Mouse (Mus musculus) adrenal gland, adult 8-10 months (tissue): Measurements from ENCODE around the gene Dtymk. TPM values are rescaled to one million over a fixed set of nuclear protein-coding genes. Genes with fewer than 3 reads are reported as not detected.
"Not testable (repeated sequence)": the region's sequence is repeated elsewhere in the genome, so short reads cannot be mapped to it uniquely, and the experiment has no call there.

Experiments used
- DNase-seq: peaks from one replicate; pipeline ENCODE4 v3.0.0; 2022
- total RNA-seq, 4 experiments: library from RNA; stranded (reverse); gene quantifications; 2 replicates each; pipeline ENCODE4 v1.2.4; 2022

The Dtymk gene
- total RNA-seq = 10 to 100 TPM; 60.0 to 89.7 (median 75.5) TPM

DNA sequence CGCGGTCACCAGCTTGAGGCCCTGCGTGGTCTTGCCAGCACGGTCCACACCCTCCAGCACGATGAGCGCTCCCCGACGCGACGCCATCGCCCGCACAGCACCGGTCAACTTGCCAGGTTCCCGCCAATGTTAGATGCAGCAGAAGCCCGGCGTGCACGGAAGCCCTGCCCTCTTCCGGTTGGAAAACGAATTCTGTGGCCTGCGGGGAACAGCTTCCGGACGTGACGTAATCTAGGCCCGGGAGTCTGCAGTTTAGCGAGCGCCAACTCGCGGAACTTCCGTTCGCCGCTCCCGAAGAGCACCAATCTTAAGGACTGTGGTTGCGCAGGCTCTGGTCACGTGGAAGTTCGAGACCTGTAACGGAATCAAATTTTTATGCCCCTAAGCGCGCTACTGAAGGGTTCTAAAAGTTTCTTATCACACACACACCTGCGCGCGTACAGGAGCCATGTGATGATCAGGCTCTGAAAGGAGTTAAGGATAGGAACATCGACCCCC lies at the start of gene Dtymk:
TSS of gene Dtymk (minus strand) at position 194 of the 498 bp plus-strand sequence.
- peak; percentile 93 for DNase-seq

DNA sequence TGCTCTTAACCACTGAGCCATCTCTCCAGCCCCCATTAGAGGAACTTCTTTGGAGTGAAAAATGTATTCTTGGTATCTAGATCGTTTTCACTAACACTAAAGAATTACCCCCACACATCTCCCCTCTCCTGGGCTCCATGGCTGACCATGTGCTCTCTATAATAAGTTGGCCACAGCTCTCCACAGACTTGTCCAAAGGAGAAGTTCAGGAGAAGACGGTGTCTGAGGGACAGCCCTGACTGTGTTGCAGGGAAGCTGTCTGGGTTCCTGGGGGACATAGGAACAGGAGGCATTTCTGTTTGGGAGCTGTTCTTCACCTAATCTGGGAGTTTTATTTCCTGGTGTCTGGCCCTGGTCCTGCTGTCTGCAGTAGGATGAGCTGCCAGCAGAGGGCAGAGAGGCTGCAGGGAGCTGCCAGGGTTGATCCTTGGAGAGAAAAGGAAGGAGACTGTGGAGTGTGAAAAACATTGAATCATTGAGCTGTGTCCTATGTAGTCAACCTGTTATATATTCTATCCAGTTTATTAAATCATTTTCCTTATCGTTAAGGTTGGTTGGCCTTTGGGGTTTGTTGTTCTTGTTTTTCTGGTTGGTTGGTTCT lies 44.1 kb upstream of the Dtymk start:
- DNase-seq = not testable (repeated sequence)

GRCm38 (mm10) chr1:93838569-93838968 lies 36.8 kb upstream of the Dtymk start:
- not testable (repeated sequence) for DNase-seq

DNA sequence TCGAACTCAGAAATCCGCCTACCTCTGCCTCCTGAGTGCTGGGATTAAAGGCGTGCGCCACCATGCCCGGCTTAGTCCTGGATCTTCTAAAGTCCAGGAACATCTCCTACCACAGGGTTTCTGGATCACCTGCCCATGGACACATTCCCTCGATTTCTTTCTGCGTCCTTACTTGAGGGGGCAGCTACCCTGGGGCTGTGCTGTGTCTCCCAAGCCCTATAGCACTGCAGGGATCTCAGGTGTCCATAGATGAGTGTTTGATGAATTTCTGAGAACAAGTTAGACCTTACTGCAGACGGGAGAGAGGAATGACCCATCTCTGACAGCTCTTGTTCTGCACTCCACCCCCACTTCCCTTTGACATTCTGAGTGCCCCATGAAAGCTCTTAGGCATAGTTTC lies 35.6 kb upstream of the Dtymk start:
- no peak for DNase-seq

DNA sequence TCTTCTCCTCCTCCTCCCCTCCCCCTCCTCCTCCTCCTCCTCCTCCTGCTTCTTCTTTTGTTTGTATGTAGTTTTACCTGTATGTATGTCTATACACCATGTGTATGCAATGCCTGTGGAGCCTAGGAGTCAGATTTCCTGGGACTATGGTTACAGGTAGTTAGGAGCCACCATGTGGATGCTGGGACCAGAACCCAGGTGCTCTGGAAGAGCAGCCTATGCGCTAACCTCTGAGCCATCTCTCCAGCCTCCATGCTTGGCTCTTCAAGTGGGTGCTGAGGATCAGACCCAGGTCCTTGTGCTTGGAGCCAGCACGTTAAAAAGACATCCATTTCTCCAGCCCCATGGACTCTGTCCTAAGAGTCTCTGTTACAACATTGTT lies 34.8 kb upstream of the Dtymk start:
- DNase-seq = no peak

DNA sequence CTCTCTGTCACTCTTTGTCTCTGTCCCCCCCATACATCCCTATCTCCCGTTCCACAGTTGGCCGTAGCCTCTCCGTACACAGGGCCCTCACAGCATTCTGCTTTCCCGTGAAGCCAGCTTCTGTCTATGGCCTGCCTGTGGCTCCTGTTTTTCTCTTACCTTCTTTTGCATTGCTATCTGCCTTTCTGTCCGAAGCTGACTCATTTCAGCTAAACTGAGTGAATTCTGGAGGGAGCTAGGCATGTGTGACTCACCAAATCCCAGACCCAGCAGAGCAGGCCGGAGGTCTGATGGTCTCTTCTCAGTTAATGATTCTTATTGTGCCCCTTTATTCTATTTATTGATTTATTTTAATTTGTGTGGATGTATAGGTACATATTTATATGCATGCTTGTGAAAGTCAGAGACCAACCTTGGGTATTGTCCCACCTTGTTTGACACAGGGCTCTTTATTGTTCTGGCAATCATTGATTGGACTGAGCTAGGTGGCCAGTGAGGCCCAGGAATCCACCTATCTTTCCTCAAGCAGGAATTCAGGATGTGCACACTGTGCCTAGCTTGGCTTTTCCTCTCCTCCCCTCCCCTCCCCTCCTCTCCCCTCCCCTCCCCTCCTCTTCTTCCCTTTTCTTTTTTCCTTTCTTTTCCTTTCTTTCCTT lies 34.3 kb upstream of the Dtymk start:
- DNase-seq = no peak

DNA sequence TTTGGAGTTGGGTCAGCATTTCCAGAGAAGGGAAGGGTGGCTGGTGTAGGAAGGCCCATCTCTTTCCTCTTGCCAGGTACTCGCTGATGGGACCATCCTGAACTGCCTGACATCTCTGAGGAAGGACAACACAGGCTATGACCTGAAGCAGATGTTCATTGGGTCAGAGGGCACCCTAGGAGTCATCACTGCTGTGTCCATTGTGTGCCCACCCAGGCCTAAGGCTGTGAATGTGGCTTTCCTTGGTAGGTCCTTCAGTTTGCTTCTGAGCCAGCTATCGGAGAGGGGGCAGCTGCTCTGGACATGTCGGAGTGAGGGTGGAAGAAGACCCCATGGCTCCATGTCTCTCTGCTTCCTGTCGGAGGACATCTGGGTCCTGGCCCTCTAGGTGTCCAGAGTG lies 33.5 kb upstream of the Dtymk start:
- no peak for DNase-seq

DNA sequence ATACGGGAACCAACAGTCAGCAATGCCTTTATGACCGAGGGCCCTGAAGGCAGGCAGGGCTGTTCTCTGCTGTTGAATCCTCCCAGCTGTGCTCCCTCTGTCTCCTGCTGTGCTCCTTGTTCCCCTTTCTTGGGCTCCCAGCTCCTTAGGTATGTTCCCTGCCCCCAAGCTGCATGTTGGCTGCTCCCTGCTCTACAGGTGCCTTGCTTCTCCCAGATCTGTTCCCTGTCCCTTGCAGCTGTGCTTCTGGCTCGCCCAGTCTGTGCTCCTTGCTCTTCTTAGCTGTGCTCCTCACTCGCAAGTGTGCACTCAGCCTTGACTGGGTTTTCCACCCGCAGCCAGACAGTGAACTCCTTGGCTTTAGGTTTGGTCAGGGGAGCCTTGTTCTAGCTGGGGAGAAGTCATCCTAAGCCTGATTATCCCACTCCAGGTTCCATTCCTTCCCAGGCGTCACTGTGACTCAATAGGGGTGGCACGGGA lies 33.0 kb upstream of the Dtymk start:
- no peak for DNase-seq

DNA sequence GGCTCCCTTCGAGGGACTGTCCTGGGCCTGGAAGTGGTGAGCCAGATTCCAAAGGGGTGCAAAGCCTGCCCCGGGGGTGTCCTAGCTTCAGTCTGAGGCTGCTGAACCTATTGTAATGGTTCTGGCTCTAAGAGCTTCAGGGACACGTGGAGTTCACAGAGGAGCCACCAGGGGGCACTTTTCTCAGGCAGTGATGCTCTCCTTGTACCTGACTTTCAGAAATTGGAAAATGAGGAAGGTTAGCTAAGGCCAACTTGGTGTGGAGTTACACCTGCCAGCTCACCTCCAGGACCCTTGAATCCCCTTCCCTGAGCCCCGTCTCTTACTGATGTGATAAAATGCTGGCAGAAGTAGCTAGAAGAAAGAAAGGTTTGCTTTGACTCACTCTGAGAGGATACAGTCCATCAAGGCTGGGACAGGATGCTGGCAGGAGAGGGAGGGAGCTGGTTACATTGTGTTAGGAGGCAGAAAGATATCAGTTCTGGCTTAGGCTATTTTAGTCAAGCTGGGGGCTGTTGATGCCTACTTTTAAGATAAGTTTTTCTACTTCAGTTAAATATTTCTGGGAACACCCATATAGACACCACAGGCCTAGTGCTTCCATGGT lies 31.1 kb upstream of the Dtymk start:
- not testable (repeated sequence) for DNase-seq

DNA sequence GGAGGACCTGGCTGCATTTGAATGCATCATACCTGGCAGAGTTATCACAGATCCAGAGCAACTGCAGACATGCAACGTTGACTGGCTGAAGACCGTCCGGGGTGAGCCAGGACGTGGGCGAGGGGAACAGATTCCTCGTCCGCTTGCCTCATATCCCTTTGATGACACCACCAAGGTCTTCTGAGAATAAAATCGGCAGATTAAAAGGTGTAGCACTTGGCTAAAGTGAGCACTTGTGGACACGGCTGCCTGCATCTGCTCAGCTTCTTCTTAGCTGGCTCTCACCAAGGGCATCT lies 24.8 kb upstream of the Dtymk start:
- no peak for DNase-seq

- DNase-seq = no peak
Measured at GRCm38 (mm10) chr1:93825771-93826539, 24.2 kb upstream of the Dtymk start.

GRCm38 (mm10) chr1:93825105-93825674 lies 23.5 kb upstream of the Dtymk start:
- DNase-seq = peak; percentile 91

DNA sequence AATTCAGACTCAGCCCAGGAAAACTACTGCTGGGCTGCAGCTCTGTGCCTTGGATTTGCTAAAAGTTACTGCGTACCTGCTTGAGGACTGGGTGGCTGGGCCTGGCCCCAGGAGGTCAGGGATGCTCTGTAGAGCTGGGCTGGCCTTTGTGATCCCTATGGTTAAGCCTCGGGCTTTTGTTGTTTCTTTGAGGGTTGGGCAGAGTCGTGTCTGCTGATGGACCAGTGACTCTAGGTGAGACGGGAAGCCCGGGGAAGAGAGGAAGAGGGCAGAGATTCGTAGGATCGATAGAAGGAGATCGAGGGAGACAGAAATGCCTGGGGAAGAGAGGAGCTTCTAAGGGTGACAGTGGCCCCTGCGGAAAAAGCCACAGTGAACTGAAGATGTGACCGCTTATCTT lies 22.9 kb upstream of the Dtymk start, which contains the start of gene D2hgdh:
TSS of gene D2hgdh (plus strand) at position 301 of the 400 bp plus-strand sequence.
- no peak for DNase-seq

GRCm38 (mm10) chr1:93823796-93824495 lies 22.2 kb upstream of the Dtymk start:
- no peak for DNase-seq

DNA sequence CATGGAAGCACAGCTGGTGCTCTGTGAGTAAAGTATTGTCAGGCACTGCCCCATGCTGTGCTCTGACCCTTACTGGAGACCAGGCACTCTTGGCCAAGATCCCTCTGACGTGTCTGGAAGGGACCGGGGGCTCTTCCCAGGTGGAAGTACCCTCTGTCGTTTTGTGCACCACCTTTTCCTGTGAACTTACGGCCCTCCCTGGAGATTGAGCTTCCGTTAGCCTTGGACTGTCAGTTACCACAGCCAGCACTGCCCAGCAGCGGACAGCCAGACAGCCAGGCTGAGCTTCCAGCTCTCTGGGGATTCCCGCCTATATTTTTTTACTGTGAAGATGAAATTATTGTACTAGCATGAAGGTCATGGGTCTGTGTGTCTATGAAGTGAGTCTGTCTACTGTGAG lies 17.0 kb upstream of the Dtymk start:
- DNase-seq = no peak

DNA sequence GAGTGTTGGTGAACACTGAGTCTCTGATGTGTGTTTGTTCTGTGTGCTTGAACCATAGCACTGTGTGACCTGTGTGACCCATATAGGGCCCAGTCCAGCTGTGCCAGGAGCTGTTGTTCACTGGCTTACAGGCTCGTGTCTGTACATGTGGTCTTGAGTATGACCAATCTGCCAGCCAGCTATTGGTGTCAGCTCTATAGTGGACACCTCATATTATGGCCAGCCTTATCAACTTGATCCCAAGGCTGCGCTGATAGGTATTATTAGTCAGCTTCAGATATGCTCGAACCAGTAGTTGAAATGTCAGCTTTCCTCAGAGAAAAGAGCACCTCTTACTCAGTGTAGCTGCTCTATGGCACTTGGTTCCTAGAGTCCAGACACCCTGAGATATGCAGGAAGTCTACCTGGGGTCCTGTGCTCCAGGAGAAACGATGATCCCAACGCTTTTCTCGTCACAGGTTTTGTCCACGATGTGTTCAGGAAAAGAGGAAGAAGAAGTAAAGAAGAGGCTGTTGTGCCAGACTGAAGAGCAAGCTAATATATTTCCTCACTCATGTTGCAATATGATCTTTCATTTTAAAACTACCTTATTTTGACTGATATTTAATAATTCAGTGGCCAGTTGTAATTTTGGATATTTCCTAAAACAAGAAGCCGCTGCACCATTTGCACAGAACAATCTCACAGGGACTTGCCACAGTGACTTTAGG lies 16.2 kb upstream of the Dtymk start:
- DNase-seq = no peak

- no peak for DNase-seq
Measured at GRCm38 (mm10) chr1:93811495-93812039, 9.8 kb upstream of the Dtymk start.

- no peak for DNase-seq
Measured at GRCm38 (mm10) chr1:93810011-93810410, 8.3 kb upstream of the Dtymk start.

DNA sequence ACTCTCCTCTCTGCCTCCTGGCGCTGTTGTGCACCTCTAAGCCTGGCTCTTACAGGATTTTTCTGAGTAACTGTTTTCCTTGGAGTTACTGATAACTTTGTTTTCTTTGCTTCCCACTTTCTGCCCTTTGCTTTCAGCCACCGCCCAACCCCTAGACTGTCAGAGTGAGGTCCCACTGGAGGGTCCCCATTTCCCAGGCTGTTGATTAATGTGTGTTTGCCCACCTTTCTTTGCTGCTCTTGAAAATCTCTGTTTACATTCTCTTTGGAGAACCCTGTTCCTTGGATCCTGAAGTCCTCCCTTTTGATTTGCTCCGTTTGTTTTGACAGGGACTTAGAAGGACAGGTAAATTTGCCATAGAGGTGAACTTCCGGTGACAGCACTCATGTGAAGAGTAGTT lies 7.1 kb upstream of the Dtymk start:
- DNase-seq = no peak

DNA sequence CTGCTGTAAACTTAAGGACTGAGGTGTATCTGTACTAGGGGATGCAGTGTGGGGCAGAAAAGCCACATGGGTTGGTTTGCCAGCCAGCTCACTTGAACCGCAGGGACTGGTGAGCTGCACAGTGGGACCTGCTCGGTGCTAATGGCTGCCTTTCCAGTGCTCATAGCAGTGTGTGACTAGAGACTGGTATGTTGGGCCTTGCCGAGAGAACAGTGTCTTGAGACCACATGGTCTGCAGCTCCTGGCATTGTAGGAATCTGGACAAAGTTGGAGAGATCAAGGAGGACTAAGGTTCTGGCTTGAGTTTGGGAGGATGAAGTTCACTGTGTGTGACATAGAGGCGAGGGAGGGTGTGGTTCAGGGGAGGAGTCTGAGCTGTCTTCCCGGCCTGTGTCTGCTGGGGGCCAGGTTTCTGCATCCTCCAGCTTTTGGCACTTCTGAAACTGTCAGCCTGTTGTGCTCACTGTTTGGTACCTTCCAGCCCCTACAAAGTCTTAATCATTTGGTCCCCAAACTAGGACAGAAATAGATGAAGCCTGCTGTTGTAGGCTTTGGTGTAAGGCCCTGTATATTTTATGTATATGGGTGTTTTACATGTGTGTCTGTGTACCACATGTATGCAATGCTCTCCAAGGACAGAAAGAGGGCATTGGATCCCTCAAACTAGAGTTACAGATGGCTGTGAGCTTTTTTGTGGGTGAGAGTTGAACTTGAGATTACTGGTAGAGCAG lies 3.7 kb upstream of the Dtymk start:
- DNase-seq = no peak
